ENCODE assay signal across 8 mouse cellular contexts in genomic region chr17:35126206-35126611, GRCm38 (mm10). TPM values are rescaled to one million over a fixed set of nuclear protein-coding genes. Genes with fewer than 3 reads are reported as not detected.
DNase-seq lines count a peak whose midpoint lies in the region; TF ChIP-seq lines count a peak whose summit lies in the region.

TSS of gene D17H6S53E (plus strand) at chr17:35126373.

- TF ChIP-seq EP300 in MEL (IDR thresholded peaks at IDR 0.05; ENCODE audit: low read depth in 1 of 2, low read length in 2 of 2): no peak; a peak in 1 of 4 replicates

- TF ChIP-seq CTCF in MEL (IDR thresholded peaks at IDR 0.05 in 2 of 3, conservative IDR thresholded peaks at IDR 0.05 in 1 of 3; ENCODE audit: control insufficient read depth in 1 of 3, insufficient read depth in 1 of 3, low read depth in 2 of 3, low read length in 3 of 3, poor library complexity in 1 of 3, severe bottlenecking in 1 of 3): no peak
- no peak for TF ChIP-seq CTCF in cerebellum, adult 2 months (IDR thresholded peaks at IDR 0.05; ENCODE audit: borderline replicate concordance, insufficient read depth, low read depth, low read length)

- H3K36me3 ChIP-seq in MEL (ENCODE audit: control insufficient read depth in 1 of 2, insufficient read depth in 2 of 2, low read length in 2 of 2): peaks cover 0 to 10% of the 10 kb centered on the region in 2 experiments; a peak in 2 of 4 replicates
- H3K36me3 ChIP-seq in hindbrain, embryonic 10.5 days: peaks cover 41% of the 10 kb centered on the region

- H3K27ac ChIP-seq in MEL (ENCODE audit: control insufficient read depth, low read depth, low read length): peak within 1 kb of the TSS; percentile 78
- peak within 1 kb of the TSS; percentile 78 for H3K27ac ChIP-seq in cerebellum, adult 2 months (ENCODE audit: insufficient read depth, low read length)
- peak within 1 kb of the TSS; percentile 87 for H3K27ac ChIP-seq in hindbrain, embryonic 10.5 days

- DNase-seq in MEL (ENCODE audit: low read depth, low spot score): peak; percentile 87
- DNase-seq in cerebellum, adult 2 months: peak; percentile 73 to 78
- DNase-seq in forelimb bud, embryonic 11.5 days (ENCODE audit: low read depth, low spot score): peak; percentile 61
- DNase-seq in hindbrain, embryonic 10.5 days (ENCODE audit: low spot score): peak; percentile 80
- peak; percentile 64 to 77 for DNase-seq in layer of hippocampus, postnatal 10 days (ENCODE audit: low spot score in 2 of 2)
- peak; percentile 78 for DNase-seq in lung, postnatal 14 days
- peak; percentile 81 for DNase-seq in ovary, postnatal 36 days (ENCODE audit: low spot score)
- DNase-seq in thymus, postnatal 14 days: peak; percentile 92

- peak within 1 kb of the TSS; percentile 90 to 99 for H3K4me3 ChIP-seq in MEL (ENCODE audit: control insufficient read depth in 1 of 2, insufficient read depth in 1 of 2, low read depth in 2 of 2, low read length in 2 of 2)
- peak within 1 kb of the TSS; percentile 79 for H3K4me3 ChIP-seq in cerebellum, adult 2 months (replicated peaks; ENCODE audit: insufficient read depth, low read depth, low read length)
- peak within 1 kb of the TSS; percentile 63 for H3K4me3 ChIP-seq in hindbrain, embryonic 10.5 days

- TF ChIP-seq RAD21 in MEL (IDR thresholded peaks at IDR 0.05; ENCODE audit: low read depth, low read length): no peak

- H3K27me3 ChIP-seq in MEL (ENCODE audit: control insufficient read depth in 1 of 2, insufficient read depth in 2 of 2, low read length in 2 of 2): no peaks in the 10 kb centered on the region
- H3K27me3 ChIP-seq in cerebellum, adult 2 months (ENCODE audit: control insufficient read depth, insufficient read depth, low read length): no peaks in the 10 kb centered on the region
- no peaks in the 10 kb centered on the region for H3K27me3 ChIP-seq in hindbrain, embryonic 10.5 days (ENCODE audit: insufficient read depth, poor library complexity, severe bottlenecking)

- H3K79me2 ChIP-seq in MEL (ENCODE audit: control insufficient read depth, insufficient read depth, low read length, poor library complexity): peaks cover 33% of the 10 kb centered on the region

- TF ChIP-seq POLR2A in MEL (IDR thresholded peaks at IDR 0.05; ENCODE audit: control insufficient read depth in 1 of 2, insufficient read depth in 1 of 2, low read depth in 1 of 2, low read length in 2 of 2, poor library complexity in 1 of 2): peak; percentile 65 to 69; a peak in 3 of 4 replicates
- TF ChIP-seq POLR2A in cerebellum, adult 2 months (IDR thresholded peaks at IDR 0.05; ENCODE audit: borderline replicate concordance, insufficient read depth, low read length): peak; percentile 57; the same call in 1 of the 2 replicates

- peaks cover 6 to 8% of the 10 kb centered on the region in 2 experiments; a peak in 3 of 4 replicates for H3K4me1 ChIP-seq in MEL (ENCODE audit: control insufficient read depth in 1 of 2, insufficient read depth in 2 of 2, low read length in 2 of 2)
- peaks cover 10% of the 10 kb centered on the region for H3K4me1 ChIP-seq in cerebellum, adult 2 months (ENCODE audit: control insufficient read depth, insufficient read depth, low read length)
- peaks cover 52% of the 10 kb centered on the region for H3K4me1 ChIP-seq in hindbrain, embryonic 10.5 days (replicated peaks)

- no peaks in the 10 kb centered on the region for H3K9me3 ChIP-seq in MEL (replicated peaks; ENCODE audit: insufficient read depth, low read length)
- no peaks in the 10 kb centered on the region for H3K9me3 ChIP-seq in hindbrain, embryonic 10.5 days

- 1% methylated on average over 36 of the region's 36 CpGs for WGBS in cerebellum, adult 2 months
- under 1% methylated on average over 36 of the region's 36 CpGs for WGBS in hindbrain, embryonic 10.5 days

- H3K9ac ChIP-seq in MEL (ENCODE audit: control insufficient read depth, low read depth, low read length, poor library complexity, severe bottlenecking): peak within 1 kb of the TSS; percentile 83

TF ChIP-seq in MEL, 35 proteins besides CTCF, POLR2A, EP300 and RAD21:
- no peak for TF ChIP-seq MAFK (IDR thresholded peaks at IDR 0.05; ENCODE audit: borderline replicate concordance, low read depth, low read length)
- no peak for TF ChIP-seq USF1 (IDR thresholded peaks at IDR 0.05; ENCODE audit: low read depth, low read length)
- TF ChIP-seq MYB (IDR thresholded peaks at IDR 0.05; ENCODE audit: low read depth, low read length): no peak
- TF ChIP-seq CHD2 (IDR thresholded peaks at IDR 0.05; ENCODE audit: low read length): no peak
- 0 out of 2 replicates have a peak, but pooled peaks have one; percentile 6 for TF ChIP-seq TBP (IDR thresholded peaks at IDR 0.05; ENCODE audit: low read depth, low read length)
- TF ChIP-seq TCF12 (IDR thresholded peaks at IDR 0.05; ENCODE audit: low read depth, low read length): peak; percentile 44; the same call in 1 of the 2 replicates
- TF ChIP-seq NRF1 (IDR thresholded peaks at IDR 0.05; ENCODE audit: insufficient read depth, low read depth, low read length, poor library complexity, severe bottlenecking): peak; percentile 72
- TF ChIP-seq JUND (IDR thresholded peaks at IDR 0.05; ENCODE audit: low read depth, low read length): no peak
- TF ChIP-seq ELF1 (IDR thresholded peaks at IDR 0.05; ENCODE audit: low read depth, low read length): peak; percentile 76
- TF ChIP-seq HCFC1 (IDR thresholded peaks at IDR 0.05; ENCODE audit: low read depth, low read length): peak; percentile 75
- TF ChIP-seq NELFE (IDR thresholded peaks at IDR 0.05; ENCODE audit: low read depth, low read length): peak; percentile 80
- peak; percentile 80; the same call in 1 of the 2 replicates for TF ChIP-seq UBTF (IDR thresholded peaks at IDR 0.05; ENCODE audit: borderline replicate concordance, insufficient read depth, low read depth, low read length)
- no peak; the same call in 1 of the 2 replicates for TF ChIP-seq MAX (IDR thresholded peaks at IDR 0.05; ENCODE audit: low read length)
- no peak for TF ChIP-seq POLR2AphosphoS5 (IDR thresholded peaks at IDR 0.05; ENCODE audit: borderline replicate concordance, low read depth, low read length)
- no peak for TF ChIP-seq MEF2A (IDR thresholded peaks at IDR 0.05; ENCODE audit: extremely low read depth, insufficient replicate concordance, low read depth, low read length, poor library complexity, severe bottlenecking)
- TF ChIP-seq ZMIZ1 (IDR thresholded peaks at IDR 0.05; ENCODE audit: low read depth, low read length): 0 out of 2 replicates have a peak, but pooled peaks have one; percentile 40
- no peak for TF ChIP-seq ZNF384 (IDR thresholded peaks at IDR 0.05; ENCODE audit: low read depth, low read length)
- TF ChIP-seq MXI1 (IDR thresholded peaks at IDR 0.05; ENCODE audit: low read depth, low read length): peak; percentile 50; the same call in 1 of the 2 replicates
- TF ChIP-seq BHLHE40 (IDR thresholded peaks at IDR 0.05; ENCODE audit: borderline replicate concordance, low read depth, low read length): no peak
- no peak; the same call in 1 of the 2 replicates for TF ChIP-seq KAT2A (conservative IDR thresholded peaks at IDR 0.05; ENCODE audit: low read depth, low read length)
- TF ChIP-seq ZC3H11A (IDR thresholded peaks at IDR 0.05; ENCODE audit: low read depth, low read length): no peak
- TF ChIP-seq USF2 (IDR thresholded peaks at IDR 0.05; ENCODE audit: borderline replicate concordance in 1 of 2, insufficient read depth in 1 of 2, low read depth in 1 of 2, low read length in 2 of 2): no peak
- TF ChIP-seq MYC (IDR thresholded peaks at IDR 0.05; ENCODE audit: low read depth, low read length): peak; percentile 26; the same call in 1 of the 2 replicates
- no peak for TF ChIP-seq GABPA (IDR thresholded peaks at IDR 0.05; ENCODE audit: low read depth, low read length)
- no peak for TF ChIP-seq E2F4 (IDR thresholded peaks at IDR 0.05; ENCODE audit: borderline replicate concordance, low read depth, low read length)
- TF ChIP-seq TAL1 (IDR thresholded peaks at IDR 0.05; ENCODE audit: low read length): no peak
- peak; percentile 76 for TF ChIP-seq SIN3A (IDR thresholded peaks at IDR 0.05; ENCODE audit: low read length)
- TF ChIP-seq SMC3 (IDR thresholded peaks at IDR 0.05; ENCODE audit: low read depth, low read length): no peak
- no peak for TF ChIP-seq ZKSCAN1 (IDR thresholded peaks at IDR 0.05; ENCODE audit: low read depth, low read length)
- no peak for TF ChIP-seq POLR2AphosphoS2 (IDR thresholded peaks at IDR 0.05; ENCODE audit: low read length)
- TF ChIP-seq CHD1 (IDR thresholded peaks at IDR 0.05; ENCODE audit: low read depth, low read length): no peak; the same call in 1 of the 2 replicates
- 0 out of 2 replicates have a peak, but pooled peaks have one; percentile 66 for TF ChIP-seq MAZ (IDR thresholded peaks at IDR 0.05; ENCODE audit: low read depth, low read length)
- no peak for TF ChIP-seq RCOR1 (IDR thresholded peaks at IDR 0.05; ENCODE audit: low read depth, low read length)
- peak; percentile 67; the same call in 1 of the 2 replicates for TF ChIP-seq ETS1 (IDR thresholded peaks at IDR 0.05; ENCODE audit: low read depth, low read length)
- TF ChIP-seq GATA1 (IDR thresholded peaks at IDR 0.05; ENCODE audit: low read depth, low read length): no peak

RNA-seq across cellular contexts. Expression of gene D17H6S53E, which starts in this region (rescaled TPM):
- 9.3 and 13.6 TPM in 2 replicates for total RNA-seq in MEL (2012; rRNA removed)
- 10 to 100 TPM in 1 of 2 experiments, not detected in 1; 11.6 TPM for polyA plus RNA-seq in MEL (2012; ENCODE audit: insufficient read depth in 1 of 2, insufficient read length in 2 of 2, low read depth in 1 of 2, low replicate concordance in 2 of 2, missing spikeins in 1 of 2)
- polyA plus RNA-seq in cerebellum, adult 2 months (2012; rRNA removed): 12.3 and 14.6 TPM in 2 replicates
- 10.0 and 10.2 TPM in 2 replicates for polyA plus RNA-seq in hindbrain, embryonic 10.5 days (2016; fragmentation: Nextera tagmentation; extraction: Ambion mirVana)
- 10 to 100 TPM; 21.4 to 25.9 TPM for total RNA-seq in layer of hippocampus, postnatal 10 days (2021)

Comparison
In these comparisons a context has a peak if more than half of its experiments do, and no peak if none do; other contexts are left out.
1. Peak in every context shown above with its lines: DNase-seq, H3K4me3 ChIP-seq and H3K27ac ChIP-seq.